Mouse (Mus musculus) thymus, adult 2 months (tissue): Measurements from ENCODE around the gene Ppp2r5c.
A peak's percentile ranks its signal among the peaks of the same experiment; 100 is the strongest.

ENCODE experiments used
- CTCF ChIP-seq: fragments of 200-500 bp; IDR thresholded peaks from 2 replicates; pipeline ENCODE4 v1.5.1; 2012; ENCODE audit warnings: mild to moderate bottlenecking, control low read depth, low read length, moderate library complexity, borderline replicate concordance; ENCODE audit not compliant: control insufficient read depth, poor library complexity, insufficient read depth; ENCODE audit errors: extremely low read depth
- POLR2A ChIP-seq: fragments of 200-500 bp; IDR thresholded peaks from 2 replicates; pipeline ENCODE4 v1.6.1; 2012; ENCODE audit warnings: mild to moderate bottlenecking, low read length, control low read depth, moderate library complexity; ENCODE audit not compliant: control insufficient read depth, poor library complexity, insufficient read depth; ENCODE audit errors: extremely low read depth

DNA sequence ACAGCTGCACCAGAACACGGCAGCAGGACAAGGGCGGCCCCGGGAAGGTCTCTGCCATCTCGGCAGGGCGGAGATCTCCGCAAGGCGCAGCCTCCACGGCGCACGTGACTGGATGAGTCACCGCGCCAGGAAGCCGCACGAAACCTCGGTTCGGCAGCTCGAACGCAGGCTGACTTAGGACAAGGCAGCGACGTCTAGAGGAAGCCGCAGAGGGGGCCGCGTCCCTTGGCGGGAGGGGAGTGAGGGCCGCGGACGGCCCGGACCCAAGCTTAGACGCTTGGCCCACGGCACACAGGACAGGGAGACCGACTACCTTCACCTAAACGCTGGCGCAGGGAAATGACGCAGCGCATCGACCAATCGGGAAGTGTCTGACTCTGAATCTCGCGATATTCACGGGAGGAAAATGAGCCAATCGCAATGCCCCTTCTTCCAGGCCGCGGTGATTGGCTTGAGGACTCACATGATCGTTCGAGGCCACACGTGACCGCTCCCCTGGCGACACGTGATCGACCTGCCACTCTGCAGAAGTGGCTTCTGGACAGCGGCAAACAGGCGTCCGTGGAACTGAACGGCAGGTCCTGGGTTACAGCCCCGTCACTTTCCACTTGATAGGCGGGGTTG, 144.5 kb downstream of the Ppp2r5c start:
- 0 out of 2 replicates have a peak, but pooled peaks have one; percentile 43 for TF ChIP-seq CTCF
- peak; percentile 50; the same call in 1 of the 2 replicates for TF ChIP-seq POLR2A
